Mouse (Mus musculus) forebrain, postnatal 0 days (tissue): ENCODE data around the gene Sprr2a3. TPM values are rescaled to one million over a fixed set of nuclear protein-coding genes. Genes with fewer than 3 reads are reported as not detected.
"Not testable (repeated sequence)": the region's sequence is repeated elsewhere in the genome, so short reads cannot be mapped to it uniquely, and the experiment has no call there.

Source experiments
- ATAC-seq: fragments of 200-750 bp; cut with Nextera tagmentation; 2 replicates; pipeline ENCODE4 v1.8.0; 2017; ENCODE audit warnings: mild to moderate bottlenecking, moderate library complexity
- DNase-seq: peaks from one replicate; pipeline ENCODE4 v3.0.0-alpha.2; 2015
- H3K27ac ChIP-seq: fragments of 300-500 bp; sonication (generic); 2 replicates; pipeline ENCODE4 v1.5.1; 2014; ENCODE audit warnings: low read depth, mild to moderate bottlenecking, antibody characterized with exemption, low read length, moderate library complexity, mixed read lengths
- H3K27me3 ChIP-seq: fragments of 300-500 bp; sonication (generic); 2 replicates; pipeline ENCODE4 v1.6.1; 2014; ENCODE audit warnings: mild to moderate bottlenecking, low read length, mixed read lengths; ENCODE audit not compliant: insufficient read depth
- H3K36me3 ChIP-seq: fragments of 300-500 bp; sonication (generic); 2 replicates; pipeline ENCODE4 v1.6.1; 2014; ENCODE audit warnings: mild to moderate bottlenecking, moderate library complexity; ENCODE audit not compliant: insufficient read depth
- H3K4me1 ChIP-seq: fragments of 300-500 bp; sonication (generic); 2 replicates; pipeline ENCODE4 v1.6.1; 2014; ENCODE audit warnings: antibody characterized with exemption; ENCODE audit not compliant: insufficient read depth
- H3K4me2 ChIP-seq: fragments of 300-500 bp; sonication (generic); 2 replicates; pipeline ENCODE4 v1.6.1; 2014; ENCODE audit warnings: low read depth, mild to moderate bottlenecking, moderate library complexity
- H3K4me3 ChIP-seq: fragments of 300-500 bp; sonication (generic); 2 replicates; pipeline ENCODE4 v1.5.1; 2014; ENCODE audit warnings: low read depth, low read length, mixed read lengths
- H3K9ac ChIP-seq: fragments of 300-500 bp; sonication (generic); 2 replicates; pipeline ENCODE4 v1.6.1; 2014; ENCODE audit warnings: mild to moderate bottlenecking
- H3K9me3 ChIP-seq: fragments of 300-500 bp; sonication (generic); 2 replicates; pipeline ENCODE4 v1.6.1; 2016; ENCODE audit warnings: low read length
- CTCF ChIP-seq: sonication (generic); IDR thresholded peaks from 2 replicates; pipeline ENCODE4 v1.5.1; 2016; ENCODE audit warnings: antibody characterized with exemption, control low read depth, low read depth
- WGBS: fragments of 180-500 bp; shearing (Covaris S2); extraction: QIAGEN DNeasy Blood & Tissue Kit; methylation state at CpG from one replicate; pipeline ENCODE4 v1.1.7; 2014; 5-methylcytosine and 5-hydroxymethylcytosine counted together
- polyA plus RNA-seq: library from polyadenylated mRNA; unstranded; fragments of >200 nt; fragmentation: Nextera tagmentation; extraction: Ambion mirVana; gene quantifications from 2 replicates; pipeline ENCODE4 v1.2.1, GENCODE M21; 2015
- total RNA-seq: library from RNA; depleted of rRNA; stranded (reverse); fragments of >200 nt; gene quantifications from 2 replicates; pipeline ENCODE4 v1.2.3, GENCODE M21; 2014

The Sprr2a3 gene
- total and polyA plus RNA-seq, 2 experiments from 2014 or later: not detected

- not testable (repeated sequence) for ATAC-seq
These were observed 13.7 kb upstream of the Sprr2a3 start for GRCm38 (mm10) chr3:92271414-92271985.

GRCm38 (mm10) chr3:92273504-92273903 is 11.7 kb upstream of the Sprr2a3 start:
- H3K4me1 ChIP-seq, H3K4me3 ChIP-seq: not testable (repeated sequence)
- ATAC-seq: peak; percentile 40

More at GRCm38 (mm10) chr3:92271414-92271985, 13.7 kb upstream of the Sprr2a3 start:
- WGBS: no CpG with 5 or more reads among the region's 4 CpGs
- not testable (repeated sequence) for H3K27me3 ChIP-seq, H3K9me3 ChIP-seq, H3K4me3 ChIP-seq, H3K4me2 ChIP-seq, H3K4me1 ChIP-seq, H3K36me3 ChIP-seq, H3K27ac ChIP-seq, H3K9ac ChIP-seq, DNase-seq

GRCm38 (mm10) chr3:92274018-92274417 is 11.2 kb upstream of the Sprr2a3 start:
- H3K4me2 ChIP-seq, H3K36me3 ChIP-seq, ATAC-seq, H3K4me1 ChIP-seq, H3K9me3 ChIP-seq, H3K27ac ChIP-seq, H3K9ac ChIP-seq, H3K27me3 ChIP-seq, H3K4me3 ChIP-seq, DNase-seq: not testable (repeated sequence)
- WGBS: no CpG with 5 or more reads among the region's 1 CpGs

More at GRCm38 (mm10) chr3:92273504-92273903, 11.7 kb upstream of the Sprr2a3 start:
- H3K9me3 ChIP-seq, H3K9ac ChIP-seq, H3K27me3 ChIP-seq, H3K4me2 ChIP-seq, H3K36me3 ChIP-seq, H3K27ac ChIP-seq, DNase-seq: not testable (repeated sequence)

- H3K4me1 ChIP-seq, H3K4me2 ChIP-seq, H3K27me3 ChIP-seq, H3K36me3 ChIP-seq, H3K27ac ChIP-seq, DNase-seq, H3K9ac ChIP-seq, H3K9me3 ChIP-seq, H3K4me3 ChIP-seq: not testable (repeated sequence)
- 0 out of 2 replicates have a peak, but pooled peaks have one; percentile 16 for ATAC-seq
These were observed 5.6 kb upstream of the Sprr2a3 start for GRCm38 (mm10) chr3:92279663-92280062.

- H3K9me3 ChIP-seq, H3K27me3 ChIP-seq, H3K4me1 ChIP-seq, H3K36me3 ChIP-seq, H3K27ac ChIP-seq, ATAC-seq, H3K4me3 ChIP-seq, H3K9ac ChIP-seq, H3K4me2 ChIP-seq, DNase-seq: not testable (repeated sequence)
- WGBS: 90% methylated on average over 5 of the region's 12 CpGs
These were observed 4.1 kb upstream of the Sprr2a3 start for GRCm38 (mm10) chr3:92280963-92281606.

- H3K4me3 ChIP-seq, H3K27me3 ChIP-seq, ATAC-seq, H3K4me2 ChIP-seq, H3K9ac ChIP-seq, DNase-seq, H3K36me3 ChIP-seq, H3K9me3 ChIP-seq, H3K4me1 ChIP-seq, H3K27ac ChIP-seq: not testable (repeated sequence)
- 87% methylated on average over 6 of the region's 6 CpGs for WGBS
These were observed 3.3 kb downstream of the Sprr2a3 start for GRCm38 (mm10) chr3:92288489-92288888.

GRCm38 (mm10) chr3:92307406-92307805 is 22.2 kb downstream of the Sprr2a3 start:
- TF ChIP-seq CTCF: no peak
- no peaks in the 10 kb centered on the region for H3K4me1 ChIP-seq

More at GRCm38 (mm10) chr3:92307406-92307805, 22.2 kb downstream of the Sprr2a3 start:
- no peak overlapping the region for H3K27ac ChIP-seq
- DNase-seq (no peak), ATAC-seq (no peak)
- no peaks in the 10 kb centered on the region for H3K27me3 ChIP-seq
- no peak overlapping the region for H3K9ac ChIP-seq
- H3K4me2 ChIP-seq: no peak overlapping the region
- H3K4me3 ChIP-seq: no peak overlapping the region
- WGBS: 95% methylated on average over 1 of the region's 1 CpGs
- no peaks in the 10 kb centered on the region for H3K9me3 ChIP-seq
- H3K36me3 ChIP-seq: no peaks in the 10 kb centered on the region
